Comparison of ENCODE assay signal across 8 mouse cellular contexts in genomic region chr6:39205650-39206580, GRCm38 (mm10). TPM values are rescaled to one million over a fixed set of nuclear protein-coding genes. Genes with fewer than 3 reads are reported as not detected.
A peak's percentile ranks its signal among the peaks of the same experiment; 100 is the strongest.
DNase-seq lines count a peak whose midpoint lies in the region; ATAC-seq and TF ChIP-seq lines count a peak whose summit lies in the region.

No protein-coding gene starts in this region.

- peak overlapping the region; percentile 80 for H3K4me2 ChIP-seq in heart, embryonic 15.5 days
- peak overlapping the region; percentile 71 for H3K4me2 ChIP-seq in limb, embryonic 13.5 days (replicated peaks)
- H3K4me2 ChIP-seq in midbrain, embryonic 14.5 days (ENCODE audit: low read length), result peak overlapping the region; percentile 56

- H3K4me1 ChIP-seq in E14TG2a.4 (replicated peaks; ENCODE audit: low read depth, low read length), result peaks cover 24% of the 10 kb centered on the region
- peaks cover 3% of the 10 kb centered on the region; the same call in 1 of the 2 replicates for H3K4me1 ChIP-seq in heart, embryonic 15.5 days (replicated peaks)
- H3K4me1 ChIP-seq in limb, embryonic 13.5 days, result peaks cover 16% of the 10 kb centered on the region
- 0 out of 2 replicates have a peak, but pooled peaks cover 11% of the 10 kb centered on the region for H3K4me1 ChIP-seq in midbrain, embryonic 14.5 days (ENCODE audit: control insufficient read depth, insufficient read depth, low read length)

- H3K36me3 ChIP-seq in E14TG2a.4 (ENCODE audit: insufficient read depth, low read length), result no peaks in the 10 kb centered on the region
- no peaks in the 10 kb centered on the region for H3K36me3 ChIP-seq in heart, embryonic 15.5 days
- H3K36me3 ChIP-seq in limb, embryonic 13.5 days, result no peaks in the 10 kb centered on the region
- H3K36me3 ChIP-seq in midbrain, embryonic 14.5 days (ENCODE audit: control insufficient read depth, insufficient read depth, low read length), result no peaks in the 10 kb centered on the region

- H3K4me3 ChIP-seq in E14TG2a.4 (replicated peaks; ENCODE audit: low read length), result peak overlapping the region; percentile 98
- peak overlapping the region; percentile 88 for H3K4me3 ChIP-seq in heart, embryonic 15.5 days
- H3K4me3 ChIP-seq in limb, embryonic 13.5 days, result peak overlapping the region; percentile 99
- peak overlapping the region; percentile 96 for H3K4me3 ChIP-seq in midbrain, embryonic 14.5 days (replicated peaks; ENCODE audit: low read depth, low read length)

- H3K27me3 ChIP-seq in E14TG2a.4 (ENCODE audit: insufficient read depth, low read length), result peaks cover 6% of the 10 kb centered on the region; the same call in 1 of the 2 replicates
- H3K27me3 ChIP-seq in heart, embryonic 15.5 days, result no peaks in the 10 kb centered on the region
- H3K27me3 ChIP-seq in limb, embryonic 13.5 days, result no peaks in the 10 kb centered on the region
- no peaks in the 10 kb centered on the region for H3K27me3 ChIP-seq in midbrain, embryonic 14.5 days (ENCODE audit: control insufficient read depth, insufficient read depth, low read length)

- peak overlapping the region; percentile 96 for H3K9ac ChIP-seq in heart, embryonic 15.5 days
- peak overlapping the region; percentile 98 for H3K9ac ChIP-seq in limb, embryonic 13.5 days
- H3K9ac ChIP-seq in midbrain, embryonic 14.5 days (replicated peaks; ENCODE audit: low read length), result peak overlapping the region; percentile 96

- peak overlapping the region; percentile 97 for H3K27ac ChIP-seq in heart, embryonic 15.5 days
- peak overlapping the region; percentile 98 for H3K27ac ChIP-seq in limb, embryonic 13.5 days
- H3K27ac ChIP-seq in midbrain, embryonic 14.5 days (replicated peaks; ENCODE audit: low read depth, low read length), result peak overlapping the region; percentile 98

- peak; percentile 45 for ATAC-seq in heart, embryonic 15.5 days (replicated peaks; ENCODE audit: insufficient number of reproducible peaks, insufficient read depth, low FRiP score, low read depth)
- peak; percentile 48 for ATAC-seq in limb, embryonic 13.5 days (ENCODE audit: low FRiP score, low read depth)
- peak; percentile 71 for ATAC-seq in midbrain, embryonic 14.5 days (ENCODE audit: low FRiP score, low TSS enrichment)

- DNase-seq in adrenal gland, adult (ENCODE audit: inconsistent age in 2 of 2, low spot score in 1 of 2), result peak; percentile 64 to 92
- no peak for DNase-seq in adrenal gland, postnatal 10 days
- peak; percentile 32 for DNase-seq in embryo, embryonic 10.5 days (ENCODE audit: low spot score)
- peak; percentile 61 for DNase-seq in midbrain, embryonic 14.5 days
- peak; percentile 60 to 84 for DNase-seq in spleen, postnatal 4 days (ENCODE audit: low spot score in 2 of 2)

- H3K9me3 ChIP-seq in E14TG2a.4 (ENCODE audit: low read length), result no peaks in the 10 kb centered on the region
- no peaks in the 10 kb centered on the region for H3K9me3 ChIP-seq in heart, embryonic 15.5 days (replicated peaks)
- no peaks in the 10 kb centered on the region for H3K9me3 ChIP-seq in limb, embryonic 13.5 days
- no peaks in the 10 kb centered on the region for H3K9me3 ChIP-seq in midbrain, embryonic 14.5 days (ENCODE audit: control insufficient read depth, low read length)

- WGBS in heart, embryonic 15.5 days, result under 1% methylated on average over 103 of the region's 121 CpGs
- under 1% methylated on average over 101 of the region's 121 CpGs for WGBS in limb, embryonic 13.5 days
- WGBS in midbrain, embryonic 14.5 days, result 1% methylated on average over 107 of the region's 121 CpGs

- no peak for TF ChIP-seq CTCF in E14TG2a.4 (conservative IDR thresholded peaks at IDR 0.05; ENCODE audit: low read length)

RNA-seq across cellular contexts. Expression of gene Kdm7a, which starts 0.7 kb away (rescaled TPM):
- total RNA-seq in adrenal gland, postnatal 10 days (2021), result 10 to 100 TPM; 16.7 to 17.1 TPM
- 4.6 and 5.4 TPM in 2 replicates for polyA plus RNA-seq in heart, embryonic 15.5 days (2015; fragmentation: Nextera tagmentation; extraction: Ambion mirVana)
- 7.2 and 7.8 TPM in 2 replicates for polyA plus RNA-seq in limb, embryonic 13.5 days (2015; fragmentation: Nextera tagmentation; extraction: Ambion mirVana)
- 6.4 and 10.7 TPM in 2 replicates for polyA plus RNA-seq in midbrain, embryonic 14.5 days (2014; fragmentation: Nextera tagmentation; extraction: Ambion mirVana)
